Mouse (Mus musculus): Measurements from ENCODE around the gene Fsd1.

DNA sequence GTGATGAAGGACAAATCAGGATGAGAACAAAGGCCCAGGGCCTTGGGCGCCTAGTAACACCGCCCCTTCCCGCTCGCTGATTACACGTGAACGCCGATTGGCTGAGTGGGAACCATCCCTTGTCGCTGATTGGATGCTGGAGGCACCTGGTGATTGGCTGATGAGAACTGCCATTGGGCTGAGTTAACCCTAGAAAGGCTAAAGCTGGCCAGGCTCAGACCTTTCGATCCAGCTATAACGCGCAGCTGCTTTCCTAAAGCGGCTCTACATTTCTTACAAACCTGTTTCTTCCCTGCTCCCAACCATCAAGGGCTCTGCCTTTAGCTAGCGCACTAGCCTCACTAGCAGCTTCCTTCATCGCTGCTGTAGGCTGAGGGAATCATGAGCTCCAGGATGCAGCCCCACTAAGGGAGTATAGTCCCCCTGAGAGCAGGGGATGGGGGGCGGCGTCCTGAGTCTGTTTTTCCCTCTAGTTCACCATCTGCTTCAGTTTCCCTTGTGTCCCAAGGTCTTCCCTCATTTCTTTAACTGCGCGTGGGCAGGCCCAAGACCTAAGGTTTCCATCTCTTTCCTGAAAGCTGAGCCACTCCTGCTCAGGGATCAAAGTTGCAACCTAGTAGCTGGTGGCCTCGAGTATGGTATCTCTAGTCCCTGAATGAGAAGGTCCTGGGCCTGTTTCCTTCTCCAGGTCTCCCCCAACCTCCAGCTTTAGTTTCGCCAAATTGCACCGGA, 22.2 kb downstream of the Fsd1 start:
- TF ChIP-seq CTCF (IDR thresholded peaks at IDR 0.05; ENCODE audit: low read depth, low read length): no peak
- TF ChIP-seq POLR2A (IDR thresholded peaks at IDR 0.05; ENCODE audit: insufficient read depth, low read length): peak; percentile 49
